Mouse (Mus musculus) MEL (cell line): ENCODE measurements at regions not wholly inside any gene's neighbourhood (a gene's known extent, or its start where the extent isn't known, plus 50 kb on each side); places are given as distances from the start of the nearest gene placed in this dataset.

Source experiments
- DNase-seq: peaks from one replicate; pipeline ENCODE4 v3.0.0; 2011; ENCODE audit warnings: low read depth, low spot score
- H3K27ac ChIP-seq: 2 replicates; pipeline ENCODE4 v1.5.1; 2012; ENCODE audit warnings: low read depth, mild to moderate bottlenecking, control low read depth, low read length, moderate library complexity; ENCODE audit not compliant: control insufficient read depth
- H3K27me3 ChIP-seq, 2 experiments: fragments of 150-350 bp in 1 of 2; sonication (generic) in 1 of 2; 2 replicates each; pipeline ENCODE4 v1.6.1; 2012; ENCODE audit warnings: low read length in 2 of 2, mild to moderate bottlenecking in 2 of 2, improper control_type of control experiment in 1 of 2, moderate library complexity in 1 of 2; ENCODE audit not compliant: insufficient read depth in 2 of 2, control insufficient read depth in 1 of 2
- H3K36me3 ChIP-seq, 2 experiments: 2 replicates each; pipeline ENCODE4 v1.6.1; 2012 to 2014; ENCODE audit warnings: low read length in 2 of 2, improper control_type of control experiment in 1 of 2, inconsistent platforms in 1 of 2, mild to moderate bottlenecking in 1 of 2; ENCODE audit not compliant: insufficient read depth in 2 of 2, control insufficient read depth in 1 of 2
- H3K4me1 ChIP-seq, 2 experiments: fragments of 150-350 bp in 1 of 2; sonication (generic) in 1 of 2; 2 replicates each; pipeline ENCODE4 v1.6.1; 2012; ENCODE audit warnings: low read length in 2 of 2, improper control_type of control experiment in 1 of 2, mild to moderate bottlenecking in 1 of 2; ENCODE audit not compliant: insufficient read depth in 2 of 2, control insufficient read depth in 1 of 2
- H3K4me3 ChIP-seq, 2 experiments: fragments of 150-350 bp in 1 of 2; sonication (generic) in 1 of 2; 2 replicates each; pipeline ENCODE4 v1.5.1; 2012; ENCODE audit warnings: low read depth in 2 of 2, low read length in 2 of 2, mild to moderate bottlenecking in 2 of 2, moderate library complexity in 2 of 2, control low read depth in 1 of 2, improper control_type of control experiment in 1 of 2; ENCODE audit not compliant: control insufficient read depth in 1 of 2, insufficient read depth in 1 of 2
- H3K79me2 ChIP-seq: 2 replicates; pipeline ENCODE4 v1.6.1; 2012; ENCODE audit warnings: mild to moderate bottlenecking, low read length, moderate library complexity; ENCODE audit not compliant: control insufficient read depth, poor library complexity, insufficient read depth
- H3K9ac ChIP-seq: 2 replicates; pipeline ENCODE4 v1.6.1; 2012; ENCODE audit warnings: low read depth, mild to moderate bottlenecking, control low read depth, low read length, moderate library complexity; ENCODE audit not compliant: control insufficient read depth, poor library complexity, severe bottlenecking
- H3K9me3 ChIP-seq: fragments of 150-350 bp; sonication (generic); replicated peaks from 2 replicates; pipeline ENCODE4 v1.6.1; 2012; ENCODE audit warnings: mild to moderate bottlenecking, low read length, improper control_type of control experiment, moderate library complexity; ENCODE audit not compliant: insufficient read depth
- CHD2 ChIP-seq: IDR thresholded peaks from 2 replicates; pipeline ENCODE4 v1.6.1; 2011; ENCODE audit warnings: low read length, improper control_type of control experiment
- ETS1 ChIP-seq: IDR thresholded peaks from 2 replicates; pipeline ENCODE4 v1.6.1; 2012; ENCODE audit warnings: low read depth, mild to moderate bottlenecking, inconsistent platforms, low read length, improper control_type of control experiment, moderate library complexity
- MAX ChIP-seq: IDR thresholded peaks from 2 replicates; pipeline ENCODE4 v1.6.1; 2011; ENCODE audit warnings: low read length, improper control_type of control experiment
- MAZ ChIP-seq: IDR thresholded peaks from 2 replicates; pipeline ENCODE4 v1.6.1; 2012; ENCODE audit warnings: low read depth, mild to moderate bottlenecking, inconsistent platforms, low read length, improper control_type of control experiment
- MXI1 ChIP-seq: IDR thresholded peaks from 2 replicates; pipeline ENCODE4 v1.6.1; 2011; ENCODE audit warnings: mild to moderate bottlenecking, low read depth, low read length, improper control_type of control experiment
- NELFE ChIP-seq: IDR thresholded peaks from 2 replicates; pipeline ENCODE4 v1.6.1; 2011; ENCODE audit warnings: low read depth, low read length, improper control_type of control experiment
- NRF1 ChIP-seq: IDR thresholded peaks from 2 replicates; pipeline ENCODE4 v1.6.1; 2014; ENCODE audit warnings: low read depth, mild to moderate bottlenecking, inconsistent platforms, low read length, improper control_type of control experiment, moderate library complexity; ENCODE audit not compliant: poor library complexity, insufficient read depth, severe bottlenecking
- POLR2AphosphoS2 ChIP-seq: IDR thresholded peaks from 2 replicates; pipeline ENCODE4 v1.6.1; 2011; ENCODE audit warnings: low read length, improper control_type of control experiment
- POLR2AphosphoS5 ChIP-seq: IDR thresholded peaks from 2 replicates; pipeline ENCODE4 v1.6.1; 2012; ENCODE audit warnings: low read depth, borderline replicate concordance, mild to moderate bottlenecking, inconsistent platforms, low read length, moderate library complexity, mixed read lengths
- SIN3A ChIP-seq: IDR thresholded peaks from 2 replicates; pipeline ENCODE4 v1.6.1; 2012; ENCODE audit warnings: low read length, improper control_type of control experiment, inconsistent platforms
- TAL1 ChIP-seq: IDR thresholded peaks from 2 replicates; pipeline ENCODE4 v1.6.1; 2012; ENCODE audit warnings: mild to moderate bottlenecking, inconsistent platforms, low read length, moderate library complexity, mixed read lengths
- TBP ChIP-seq: IDR thresholded peaks from 2 replicates; pipeline ENCODE4 v1.8.0; 2011; ENCODE audit warnings: low read depth, low read length, improper control_type of control experiment
- TCF12 ChIP-seq: IDR thresholded peaks from 2 replicates; pipeline ENCODE4 v1.6.1; 2014; ENCODE audit warnings: low read depth, mild to moderate bottlenecking, inconsistent platforms, low read length, improper control_type of control experiment, moderate library complexity
- USF1 ChIP-seq: IDR thresholded peaks from 2 replicates; pipeline ENCODE4 v1.6.1; 2014; ENCODE audit warnings: low read depth, mild to moderate bottlenecking, inconsistent platforms, low read length, improper control_type of control experiment, moderate library complexity
- ZMIZ1 ChIP-seq: IDR thresholded peaks from 2 replicates; pipeline ENCODE4 v1.6.1; 2012; ENCODE audit warnings: low read depth, mild to moderate bottlenecking, inconsistent platforms, low read length, improper control_type of control experiment, moderate library complexity
- ZNF384 ChIP-seq: IDR thresholded peaks from 2 replicates; pipeline ENCODE4 v1.6.1; 2012; ENCODE audit warnings: low read depth, mild to moderate bottlenecking, inconsistent platforms, low read length, improper control_type of control experiment

DNA sequence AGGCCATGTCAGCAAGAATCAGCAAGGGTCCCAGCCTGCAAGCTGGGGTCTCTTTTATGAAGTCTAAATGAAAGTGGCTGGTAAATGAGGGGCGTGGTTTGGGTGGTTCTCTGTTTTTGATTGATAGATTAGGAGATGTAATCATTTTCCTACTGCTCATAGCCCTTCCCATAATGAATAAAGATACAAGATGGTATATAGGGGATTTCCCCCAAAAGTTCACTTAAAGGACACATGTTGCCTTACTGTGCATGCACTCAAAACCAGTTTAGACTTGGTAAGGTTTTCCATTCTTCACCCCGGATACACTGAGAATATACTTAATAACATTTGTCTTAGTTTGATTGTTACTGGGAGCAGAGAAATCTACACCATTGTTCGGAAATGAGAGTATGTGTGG, 262.4 kb upstream of the Zfp703 start:
- Histone ChIP-seq H3K79me2 (no peaks in the 10 kb centered on the region), H3K27me3 (no peaks in the 10 kb centered on the region), H3K4me3 (no peak overlapping the region), H3K36me3 (no peaks in the 10 kb centered on the region), H3K27ac (no peak overlapping the region), H3K9ac (no peak overlapping the region), H3K9me3 (no peaks in the 10 kb centered on the region), H3K4me1 (no peaks in the 10 kb centered on the region)
- TF ChIP-seq MAX (no peak), TCF12 (no peak), MAZ (no peak), NRF1 (no peak), ETS1 (no peak), TAL1 (no peak), POLR2AphosphoS5 (no peak), CHD2 (no peak), ZMIZ1 (no peak), USF1 (no peak), TBP (no peak), MXI1 (no peak)
- no peak for DNase-seq

DNA sequence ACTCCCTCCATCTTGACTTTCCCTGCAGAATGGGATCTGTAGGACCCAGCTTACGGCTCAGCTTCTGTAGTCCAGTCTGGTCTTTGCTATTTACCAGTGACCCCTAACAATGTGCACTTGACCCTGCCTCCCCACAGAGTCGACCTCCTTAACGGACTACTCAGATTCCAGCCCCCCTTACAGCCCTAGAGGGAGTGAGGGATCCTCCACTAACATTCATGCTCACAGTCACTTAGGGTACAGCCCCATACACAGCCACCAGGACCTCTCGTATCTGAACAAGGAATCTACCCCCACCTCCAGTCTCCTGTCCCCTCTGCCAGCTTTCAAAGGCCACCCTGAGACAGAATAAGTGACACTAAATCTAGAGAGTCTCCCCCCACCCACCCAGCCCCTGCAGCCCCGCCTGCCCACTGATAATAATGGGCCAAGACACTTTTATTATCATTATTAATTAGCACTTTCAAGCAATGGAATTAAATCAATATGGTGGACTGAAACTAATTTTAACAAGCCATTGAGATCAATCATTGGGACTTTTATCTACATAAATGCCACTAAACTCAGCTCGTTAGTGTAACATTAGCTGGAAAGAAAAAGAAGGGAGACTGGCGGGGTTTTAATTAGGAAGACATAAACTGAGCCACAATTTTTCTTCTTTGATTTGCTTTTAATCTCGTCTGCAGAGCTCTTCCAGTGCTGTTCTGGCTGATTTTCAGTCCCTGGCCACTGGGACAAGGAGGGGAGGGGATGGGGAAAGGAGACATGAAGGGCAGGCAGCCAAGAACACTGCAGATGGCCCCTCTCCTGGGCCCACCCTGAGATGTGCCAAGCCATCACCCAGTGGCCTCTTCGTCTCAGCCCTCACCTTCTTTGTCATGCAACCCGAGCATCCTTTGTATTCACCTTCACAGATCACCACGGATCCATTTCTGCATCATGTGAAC, 258.4 kb upstream of the Zfp703 start:
- H3K9me3 ChIP-seq = no peaks in the 10 kb centered on the region
- H3K4me1 ChIP-seq = no peaks in the 10 kb centered on the region
- H3K27me3 ChIP-seq = no peaks in the 10 kb centered on the region
- no peaks in the 10 kb centered on the region for H3K79me2 ChIP-seq
- H3K27ac ChIP-seq = no peak overlapping the region
- no peak for TF ChIP-seq ZMIZ1
- no peak for TF ChIP-seq NELFE
- no peak for TF ChIP-seq SIN3A
- no peak for TF ChIP-seq POLR2AphosphoS5
- no peak for TF ChIP-seq ZNF384
- no peak for TF ChIP-seq POLR2AphosphoS2
- no peak for TF ChIP-seq CHD2
- no peak overlapping the region for H3K4me3 ChIP-seq
- no peak for DNase-seq
- H3K36me3 ChIP-seq = no peaks in the 10 kb centered on the region
- no peak overlapping the region for H3K9ac ChIP-seq
